Mouse (Mus musculus) right cerebral cortex, postnatal 10 days (tissue): ENCODE data around the gene Cyp46a1.

Experiments
- DNase-seq, 2 experiments: peaks; one replicate each; pipeline ENCODE4 v3.0.0; 2021; ENCODE audit warnings: low spot score in 2 of 2

Cyp46a1 gene

GRCm38 (mm10) chr12:108311741-108312290, 22.4 kb upstream of the Cyp46a1 start:
- DNase-seq, result no peak

GRCm38 (mm10) chr12:108312432-108312851, 21.7 kb upstream of the Cyp46a1 start:
- no peak for DNase-seq

GRCm38 (mm10) chr12:108313244-108313772, 20.9 kb upstream of the Cyp46a1 start:
- no peak for DNase-seq

GRCm38 (mm10) chr12:108315818-108316217, 18.4 kb upstream of the Cyp46a1 start:
- no peak for DNase-seq

- DNase-seq, result no peak
Observed at GRCm38 (mm10) chr12:108316655-108317054, 17.5 kb upstream of the Cyp46a1 start.

- DNase-seq, result no peak
Observed at GRCm38 (mm10) chr12:108317201-108317738, 16.9 kb upstream of the Cyp46a1 start.

GRCm38 (mm10) chr12:108317826-108318430, 16.3 kb upstream of the Cyp46a1 start:
- no peak for DNase-seq

GRCm38 (mm10) chr12:108318499-108318898, 15.7 kb upstream of the Cyp46a1 start:
- no peak for DNase-seq

GRCm38 (mm10) chr12:108320096-108320495, 14.1 kb upstream of the Cyp46a1 start:
- no peak for DNase-seq

GRCm38 (mm10) chr12:108326401-108326800, 7.8 kb upstream of the Cyp46a1 start:
- peak; percentile 63 to 68 for DNase-seq

GRCm38 (mm10) chr12:108327889-108328491, 6.2 kb upstream of the Cyp46a1 start:
- peak; percentile 91 to 94 for DNase-seq

GRCm38 (mm10) chr12:108333056-108333455, 1.1 kb upstream of the Cyp46a1 start:
- DNase-seq, result peak; percentile 87 to 90

- DNase-seq, result no peak
Observed at GRCm38 (mm10) chr12:108333481-108333882, 699 bp upstream of the Cyp46a1 start.

GRCm38 (mm10) chr12:108334529-108334928, 348 bp downstream of the Cyp46a1 start:
- DNase-seq, result peak; percentile 63 to 67

- DNase-seq, result peak in 1 of 2 experiments; percentile 67
Observed at GRCm38 (mm10) chr12:108338572-108339190, 4.5 kb downstream of the Cyp46a1 start.

- no peak for DNase-seq
Observed at GRCm38 (mm10) chr12:108348151-108348550, 14.0 kb downstream of the Cyp46a1 start.

GRCm38 (mm10) chr12:108349026-108349425, 14.8 kb downstream of the Cyp46a1 start:
- DNase-seq, result peak; percentile 65 to 70

- no peak for DNase-seq
Observed at GRCm38 (mm10) chr12:108350931-108351330, 16.8 kb downstream of the Cyp46a1 start.

GRCm38 (mm10) chr12:108352371-108353136, 18.4 kb downstream of the Cyp46a1 start:
- DNase-seq, result no peak

GRCm38 (mm10) chr12:108354284-108354683, 20.1 kb downstream of the Cyp46a1 start:
- no peak for DNase-seq

GRCm38 (mm10) chr12:108355271-108355670, 21.1 kb downstream of the Cyp46a1 start:
- DNase-seq, result no peak
